Mouse (Mus musculus): Measurements from ENCODE around the gene Xrn1.
"Not testable (repeated sequence)": the region's sequence is repeated elsewhere in the genome, so short reads cannot be mapped to it uniquely, and the experiment has no call there.

The Xrn1 gene

DNA sequence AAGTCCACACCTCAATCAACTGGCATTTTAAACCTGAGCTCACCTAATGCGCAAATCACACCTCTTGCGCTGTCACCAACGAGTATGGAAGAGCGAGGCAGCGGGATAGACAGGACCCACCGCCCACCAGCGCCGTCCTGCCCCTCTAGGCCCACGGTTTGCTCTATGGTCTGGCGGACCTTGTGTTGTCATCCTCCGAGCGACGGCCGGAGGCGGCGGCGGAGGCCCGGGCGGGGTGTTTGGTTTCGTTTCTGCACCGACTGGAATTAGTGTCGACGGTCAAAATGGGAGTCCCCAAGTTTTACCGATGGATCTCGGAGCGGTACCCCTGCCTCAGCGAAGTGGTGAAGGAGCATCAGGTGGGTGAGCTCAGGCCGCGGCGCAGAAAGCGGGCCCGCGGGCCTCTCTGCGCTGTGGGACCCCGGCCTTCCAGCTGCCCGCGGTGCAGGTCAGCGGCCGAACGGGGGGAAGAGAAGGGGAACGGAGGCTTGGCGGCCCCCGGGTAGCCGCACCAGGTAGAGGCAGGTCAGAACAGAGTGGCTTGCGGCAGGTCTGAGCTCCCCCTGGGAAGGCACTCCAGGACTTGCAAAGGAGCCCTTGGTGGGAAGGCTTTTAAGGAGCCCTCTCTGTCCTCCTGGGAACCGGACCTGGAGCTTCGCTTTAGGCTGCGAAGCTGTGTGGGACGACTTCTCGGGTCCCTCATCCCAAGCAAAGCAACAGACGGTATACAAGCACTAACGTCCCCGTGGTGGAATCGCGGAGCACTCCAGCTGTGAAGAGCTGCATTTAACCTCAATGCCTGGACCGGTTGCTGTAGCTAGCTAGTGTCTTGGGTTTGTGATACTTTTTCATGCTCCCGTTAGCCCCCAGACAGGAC is at the start of gene Xrn1:
TSS of gene Xrn1 (plus strand) at position 176 of the 877 bp plus-strand sequence.
- Histone ChIP-seq H3K36me3 (ENCODE audit: control insufficient read depth, insufficient read depth, low read length, poor library complexity, severe bottlenecking) (no peaks in the 10 kb centered on the region), H3K27me3 (ENCODE audit: control insufficient read depth, insufficient read depth, low read length, poor library complexity, severe bottlenecking) (no peaks in the 10 kb centered on the region)
- DNase-seq (ENCODE audit: low read depth, low spot score): peak; percentile 97

DNA sequence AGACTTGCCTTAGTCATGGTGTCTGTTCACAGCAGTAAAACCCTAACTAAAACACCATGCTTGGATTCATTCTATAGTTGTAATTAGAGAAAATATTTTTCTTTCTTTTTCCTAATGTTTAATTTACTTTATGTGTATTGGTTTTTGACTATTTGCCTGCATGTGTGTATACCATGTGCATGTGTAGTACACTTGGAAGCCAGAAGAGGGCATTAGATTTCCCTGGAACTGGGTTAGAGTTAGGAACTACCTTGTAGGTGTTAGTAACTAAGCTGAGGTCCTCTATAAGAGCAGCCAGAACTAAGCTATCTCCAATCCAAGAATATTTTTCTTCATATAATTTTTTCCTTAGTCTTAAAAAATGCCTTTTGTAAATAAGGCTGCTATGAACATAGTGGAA is 21.7 kb upstream of the Xrn1 start:
- no peak for DNase-seq (ENCODE audit: low read depth, low spot score)
- H3K36me3 ChIP-seq (ENCODE audit: control insufficient read depth, insufficient read depth, low read length, poor library complexity, severe bottlenecking): peaks cover 4% of the 10 kb centered on the region; the same call in 1 of the 2 replicates
- H3K27me3 ChIP-seq (ENCODE audit: control insufficient read depth, insufficient read depth, low read length, poor library complexity, severe bottlenecking): no peaks in the 10 kb centered on the region

DNA sequence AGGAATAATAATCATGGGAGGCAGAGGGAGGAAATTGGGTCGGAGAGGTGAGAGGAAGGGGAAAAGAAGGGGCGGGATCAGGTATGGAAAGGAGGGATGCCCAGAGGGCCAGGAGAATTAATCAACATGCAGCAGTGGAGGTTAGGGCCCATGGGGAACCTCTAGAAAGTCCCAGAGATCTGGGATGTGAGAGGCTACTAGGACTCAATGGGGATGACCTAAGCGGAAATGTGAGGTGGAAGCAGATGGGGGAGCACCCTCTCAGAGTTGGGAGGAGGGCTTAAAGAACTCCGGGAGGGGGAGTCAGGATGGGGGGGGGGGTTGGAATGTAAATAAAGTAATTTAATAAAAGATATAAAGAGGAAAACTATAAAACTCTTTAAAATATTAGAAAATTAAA is 902 bp upstream of the Xrn1 start:
- H3K27me3 ChIP-seq (ENCODE audit: control insufficient read depth, insufficient read depth, low read length, poor library complexity, severe bottlenecking): no peaks in the 10 kb centered on the region
- no peaks in the 10 kb centered on the region for H3K36me3 ChIP-seq (ENCODE audit: control insufficient read depth, insufficient read depth, low read length, poor library complexity, severe bottlenecking)
- no peak for DNase-seq (ENCODE audit: low read depth, low spot score)

DNA sequence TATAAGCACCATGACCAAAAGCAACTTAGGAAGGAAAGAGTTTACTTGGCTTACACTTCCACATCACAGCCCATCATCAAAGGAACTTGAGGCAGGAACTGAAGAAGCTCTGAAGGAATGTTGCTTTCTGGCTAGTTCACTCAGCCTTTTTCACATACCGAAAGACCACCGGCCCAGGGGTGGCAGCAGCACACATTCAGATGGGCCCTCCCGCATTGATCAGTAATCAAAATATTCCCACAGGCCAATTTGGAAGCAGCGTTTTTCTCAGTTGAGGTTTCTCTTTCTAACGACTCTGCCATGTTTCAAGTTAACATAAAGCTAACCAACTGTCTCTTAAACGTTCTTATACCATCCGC is 355 bp upstream of the Xrn1 start:
- Histone ChIP-seq H3K27me3 (ENCODE audit: control insufficient read depth, insufficient read depth, low read length, poor library complexity, severe bottlenecking) (no peaks in the 10 kb centered on the region), H3K36me3 (ENCODE audit: control insufficient read depth, insufficient read depth, low read length, poor library complexity, severe bottlenecking) (no peaks in the 10 kb centered on the region)
- no peak for DNase-seq (ENCODE audit: low read depth, low spot score)

DNA sequence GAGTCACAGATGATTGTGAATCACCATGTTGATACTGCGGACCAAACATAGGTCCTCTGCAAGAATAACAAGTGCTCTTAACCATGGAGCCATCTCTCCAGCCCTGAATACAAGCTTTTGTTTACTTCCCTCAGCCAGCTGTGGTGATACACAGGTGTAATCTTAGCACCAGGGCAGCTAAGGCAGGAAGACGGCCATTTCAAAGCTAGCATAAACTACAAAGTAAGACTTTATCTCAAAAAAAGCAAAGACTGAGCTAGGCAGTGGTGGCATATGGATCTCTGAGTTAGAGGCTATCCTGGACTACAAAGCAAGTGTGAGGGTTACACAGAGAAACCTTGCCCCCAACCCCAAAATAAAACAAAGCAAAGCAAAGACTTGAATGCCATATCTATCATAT is 3.1 kb downstream of the Xrn1 start:
- no peak for DNase-seq (ENCODE audit: low read depth, low spot score)
- no peaks in the 10 kb centered on the region for H3K36me3 ChIP-seq (ENCODE audit: control insufficient read depth, insufficient read depth, low read length, poor library complexity, severe bottlenecking)
- H3K27me3 ChIP-seq (ENCODE audit: control insufficient read depth, insufficient read depth, low read length, poor library complexity, severe bottlenecking): no peaks in the 10 kb centered on the region

DNA sequence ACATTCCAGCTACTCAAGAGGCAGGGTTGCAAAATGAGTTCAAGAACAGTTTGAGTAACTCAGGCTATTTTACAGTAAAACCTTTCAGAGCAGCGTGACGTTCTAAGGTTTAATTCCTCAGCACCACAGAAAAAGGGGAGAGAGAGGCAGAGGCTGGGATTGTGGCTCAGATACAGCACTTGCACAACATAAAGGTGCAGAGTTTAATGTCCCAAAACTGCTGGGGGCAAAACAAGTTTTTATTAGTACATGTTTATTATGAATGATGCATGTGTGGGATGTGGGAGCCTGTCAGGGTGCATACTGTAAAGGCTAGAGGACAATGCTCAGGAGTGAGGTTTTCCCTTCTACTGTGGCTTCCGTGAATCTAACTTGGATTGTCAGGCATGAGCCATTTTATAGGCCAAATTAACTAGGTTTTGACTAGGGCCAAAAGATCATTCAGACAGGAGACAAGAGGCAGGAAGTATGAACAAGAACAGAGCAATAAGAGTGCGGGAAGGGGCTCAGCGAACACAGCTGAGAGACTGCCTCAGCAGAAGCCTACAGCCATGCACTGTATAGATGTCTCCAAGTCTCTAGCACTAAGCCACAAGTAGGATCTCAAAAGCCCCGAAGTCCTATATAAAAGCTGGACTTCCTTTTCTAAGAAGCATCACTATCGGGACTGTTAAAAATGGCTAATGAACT is 3.6 kb downstream of the Xrn1 start:
- Histone ChIP-seq H3K36me3 (ENCODE audit: control insufficient read depth, insufficient read depth, low read length, poor library complexity, severe bottlenecking) (no peaks in the 10 kb centered on the region), H3K27me3 (ENCODE audit: control insufficient read depth, insufficient read depth, low read length, poor library complexity, severe bottlenecking) (no peaks in the 10 kb centered on the region)
- DNase-seq (ENCODE audit: low read depth, low spot score): no peak

DNA sequence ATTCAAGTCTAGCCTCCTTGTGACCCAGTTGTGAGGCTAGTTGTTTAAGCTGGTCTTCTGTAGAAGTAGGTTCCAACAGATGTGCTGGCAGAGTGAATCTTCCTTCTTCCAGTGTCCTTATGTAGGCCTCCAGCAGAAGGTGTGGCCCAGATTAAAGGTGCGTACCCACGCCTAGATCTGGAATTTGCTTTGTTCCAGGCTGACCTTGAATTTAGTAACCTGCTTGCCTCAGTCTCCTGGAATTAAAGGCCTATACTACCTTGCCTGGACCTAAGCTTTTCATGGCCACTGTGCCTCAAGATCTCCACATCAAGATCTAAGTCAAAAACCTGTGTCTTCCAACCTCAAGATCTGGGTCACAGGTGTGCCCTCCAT is 4.2 kb downstream of the Xrn1 start:
- not testable (repeated sequence) for H3K27me3 ChIP-seq (ENCODE audit: control insufficient read depth, insufficient read depth, low read length, poor library complexity, severe bottlenecking); DNase-seq (ENCODE audit: low read depth, low spot score)

DNA sequence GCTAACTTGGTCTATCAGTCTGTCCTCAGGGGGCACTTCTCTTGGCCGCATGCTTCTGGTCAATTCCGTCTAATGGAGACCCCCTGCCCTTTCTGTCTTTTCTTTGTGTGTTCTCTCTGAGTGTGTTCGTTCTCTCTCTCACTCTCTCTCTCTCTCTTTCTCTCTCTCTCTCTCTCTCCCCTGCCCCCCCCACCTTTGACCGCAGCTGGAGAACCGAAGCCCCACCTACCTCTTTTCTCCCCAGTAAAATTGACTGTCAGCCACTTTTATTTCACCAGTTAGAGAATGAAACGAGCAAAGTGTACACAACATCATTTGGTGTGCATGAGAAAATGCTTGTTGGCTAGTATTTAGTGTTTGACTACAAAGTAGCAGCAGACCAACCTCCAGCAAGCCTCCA is 4.7 kb downstream of the Xrn1 start:
- DNase-seq (ENCODE audit: low read depth, low spot score): no peak
- H3K36me3 ChIP-seq (ENCODE audit: control insufficient read depth, insufficient read depth, low read length, poor library complexity, severe bottlenecking): 0 out of 2 replicates have a peak, but pooled peaks cover 1% of the 10 kb centered on the region
- H3K27me3 ChIP-seq (ENCODE audit: control insufficient read depth, insufficient read depth, low read length, poor library complexity, severe bottlenecking): no peaks in the 10 kb centered on the region

More for the DNA sequence above, 4.2 kb downstream of the Xrn1 start:
- H3K36me3 ChIP-seq (ENCODE audit: control insufficient read depth, insufficient read depth, low read length, poor library complexity, severe bottlenecking): not testable (repeated sequence)

DNA sequence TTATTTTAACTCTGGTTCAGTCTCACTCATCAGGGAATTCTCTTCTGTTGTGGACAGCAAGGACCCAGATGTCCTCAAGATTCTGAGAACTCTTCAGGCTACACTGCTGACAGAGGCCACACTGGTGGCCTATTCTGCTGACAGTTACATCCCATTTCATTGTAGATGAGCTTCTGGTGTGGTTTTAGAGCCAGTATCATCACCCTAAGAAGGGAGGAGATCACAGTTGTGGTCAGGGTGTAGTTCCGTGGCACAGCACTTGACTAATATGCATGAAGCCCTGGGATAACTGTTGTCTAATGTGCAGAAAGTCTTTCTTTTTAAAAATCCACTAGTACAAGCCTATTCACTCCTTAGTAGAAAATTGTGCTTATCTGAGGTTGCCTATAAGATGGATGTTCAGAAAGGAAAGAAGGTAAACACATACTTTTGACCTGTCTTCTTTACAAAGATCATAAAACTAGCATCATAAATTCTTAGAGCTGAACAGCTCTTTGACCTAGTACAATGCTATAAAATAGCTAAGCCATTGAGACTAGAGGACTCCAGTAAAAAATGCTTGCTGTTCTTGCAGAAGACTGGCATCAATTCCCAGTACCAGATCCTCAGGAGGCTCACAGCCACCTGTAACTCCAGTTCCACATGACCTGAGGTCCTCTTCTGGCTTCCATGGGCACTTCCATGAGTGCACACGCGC is 5.3 kb downstream of the Xrn1 start:
- H3K27me3 ChIP-seq (ENCODE audit: control insufficient read depth, insufficient read depth, low read length, poor library complexity, severe bottlenecking): no peaks in the 10 kb centered on the region
- H3K36me3 ChIP-seq (ENCODE audit: control insufficient read depth, insufficient read depth, low read length, poor library complexity, severe bottlenecking): 0 out of 2 replicates have a peak, but pooled peaks cover 1% of the 10 kb centered on the region
- no peak for DNase-seq (ENCODE audit: low read depth, low spot score)

DNA sequence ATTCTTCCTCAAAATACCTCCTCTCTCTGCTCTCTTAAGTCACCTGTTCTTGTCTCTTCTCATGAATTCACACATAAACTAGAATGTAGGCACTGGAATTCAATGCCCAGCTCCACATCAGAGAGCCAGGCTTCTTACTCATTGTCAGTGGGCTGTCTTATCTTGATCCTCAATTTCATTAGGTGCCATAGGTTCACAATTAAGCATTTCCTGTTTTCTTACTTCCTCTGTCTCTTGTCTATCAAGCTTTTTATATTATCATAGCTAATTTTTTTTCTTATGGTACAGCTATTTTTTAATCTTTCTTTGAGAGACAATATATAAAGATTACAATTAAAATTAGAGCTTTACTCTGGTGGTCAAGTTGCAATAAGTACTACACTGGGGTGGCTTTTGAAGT is 6.5 kb downstream of the Xrn1 start:
- Histone ChIP-seq H3K36me3 (ENCODE audit: control insufficient read depth, insufficient read depth, low read length, poor library complexity, severe bottlenecking) (0 out of 2 replicates have a peak, but pooled peaks cover 1% of the 10 kb centered on the region), H3K27me3 (ENCODE audit: control insufficient read depth, insufficient read depth, low read length, poor library complexity, severe bottlenecking) (no peaks in the 10 kb centered on the region)
- no peak for DNase-seq (ENCODE audit: low read depth, low spot score)

DNA sequence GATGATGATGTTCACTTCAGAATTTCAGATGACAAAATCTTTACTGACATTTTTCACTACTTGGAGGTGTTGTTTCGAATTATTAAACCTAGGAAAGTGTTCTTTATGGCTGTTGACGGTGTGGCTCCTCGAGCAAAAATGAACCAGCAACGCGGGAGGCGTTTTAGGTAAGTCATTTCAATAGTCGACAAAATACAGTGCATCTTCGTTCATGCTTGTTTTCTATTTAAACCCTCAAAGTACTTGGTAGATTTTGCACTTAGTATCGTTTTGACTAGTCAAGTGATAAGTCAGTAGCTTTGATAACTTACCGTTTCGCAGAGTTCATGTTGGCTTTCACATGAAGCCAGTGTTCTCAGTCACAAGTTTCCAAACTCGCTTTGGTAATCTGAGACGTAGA is 9.5 kb downstream of the Xrn1 start:
- peaks cover 6% of the 10 kb centered on the region; the same call in 1 of the 2 replicates for H3K36me3 ChIP-seq (ENCODE audit: control insufficient read depth, insufficient read depth, low read length, poor library complexity, severe bottlenecking)
- H3K27me3 ChIP-seq (ENCODE audit: control insufficient read depth, insufficient read depth, low read length, poor library complexity, severe bottlenecking): no peaks in the 10 kb centered on the region
- DNase-seq (ENCODE audit: low read depth, low spot score): no peak

DNA sequence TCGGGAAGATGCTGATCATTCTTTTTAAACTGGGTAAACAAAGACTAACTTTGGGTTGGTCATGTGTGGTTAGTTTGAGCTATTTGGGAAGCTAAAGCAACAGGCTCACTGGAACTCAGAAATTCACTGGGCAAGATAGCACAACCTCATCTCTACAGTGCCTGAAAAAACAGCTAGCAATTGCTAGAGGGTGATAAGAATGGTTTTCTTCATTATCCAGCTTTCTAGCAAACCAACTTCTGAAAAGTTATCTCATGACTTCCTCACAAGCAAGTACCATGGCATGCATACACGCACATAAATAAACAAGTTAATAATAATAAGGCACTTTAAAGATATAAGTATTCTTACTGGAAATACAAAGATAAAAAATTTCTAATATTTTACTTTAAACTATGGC is 23.7 kb downstream of the Xrn1 start:
- H3K27me3 ChIP-seq (ENCODE audit: control insufficient read depth, insufficient read depth, low read length, poor library complexity, severe bottlenecking): no peaks in the 10 kb centered on the region
- H3K36me3 ChIP-seq (ENCODE audit: control insufficient read depth, insufficient read depth, low read length, poor library complexity, severe bottlenecking): peaks cover 15% of the 10 kb centered on the region; the same call in 1 of the 2 replicates
- no peak for DNase-seq (ENCODE audit: low read depth, low spot score)

DNA sequence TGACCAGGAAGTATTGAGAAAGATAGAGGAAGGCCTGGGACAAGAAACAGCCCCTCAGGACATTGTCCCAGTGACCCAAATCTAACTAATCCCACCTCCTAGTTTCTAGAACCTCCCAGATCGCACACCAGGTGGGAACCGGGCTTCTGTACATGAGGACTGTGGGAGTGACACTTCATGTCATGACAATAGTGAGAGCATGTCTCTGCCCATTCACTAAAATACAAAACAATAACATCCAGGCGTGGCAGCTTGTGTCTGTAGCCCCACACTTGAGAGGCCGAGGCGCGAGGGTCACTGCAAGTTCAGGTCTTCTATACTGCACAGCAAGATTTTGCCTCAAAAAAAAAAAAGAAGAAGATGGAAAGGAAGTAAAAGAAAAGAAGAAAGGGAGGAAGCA is 25.3 kb downstream of the Xrn1 start:
- no peak for DNase-seq (ENCODE audit: low read depth, low spot score)
- Histone ChIP-seq H3K27me3 (ENCODE audit: control insufficient read depth, insufficient read depth, low read length, poor library complexity, severe bottlenecking) (no peaks in the 10 kb centered on the region), H3K36me3 (ENCODE audit: control insufficient read depth, insufficient read depth, low read length, poor library complexity, severe bottlenecking) (peaks cover 13% of the 10 kb centered on the region; the same call in 1 of the 2 replicates)

DNA sequence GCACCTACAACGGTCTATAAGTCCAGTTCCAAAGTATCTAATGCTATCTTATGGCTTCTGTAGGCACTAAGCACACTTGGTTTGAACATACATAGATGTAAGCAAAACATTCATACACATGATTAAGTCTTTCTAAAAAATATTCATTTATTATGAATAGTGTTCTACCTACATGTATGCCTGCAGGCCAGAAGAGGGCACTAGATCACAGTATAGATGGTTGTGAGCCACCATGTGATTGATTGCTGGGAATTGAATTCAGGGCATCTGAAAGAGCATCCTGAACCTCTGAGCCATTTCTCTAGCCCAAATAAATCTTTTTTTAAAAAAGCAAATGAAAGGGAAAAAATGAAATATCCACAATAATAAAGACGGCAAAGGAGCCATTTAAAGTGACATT is 37.7 kb downstream of the Xrn1 start:
- DNase-seq (ENCODE audit: low read depth, low spot score): peak; percentile 47
- no peaks in the 10 kb centered on the region for H3K27me3 ChIP-seq (ENCODE audit: control insufficient read depth, insufficient read depth, low read length, poor library complexity, severe bottlenecking)
- H3K36me3 ChIP-seq (ENCODE audit: control insufficient read depth, insufficient read depth, low read length, poor library complexity, severe bottlenecking): peaks cover 9% of the 10 kb centered on the region; the same call in 1 of the 2 replicates

DNA sequence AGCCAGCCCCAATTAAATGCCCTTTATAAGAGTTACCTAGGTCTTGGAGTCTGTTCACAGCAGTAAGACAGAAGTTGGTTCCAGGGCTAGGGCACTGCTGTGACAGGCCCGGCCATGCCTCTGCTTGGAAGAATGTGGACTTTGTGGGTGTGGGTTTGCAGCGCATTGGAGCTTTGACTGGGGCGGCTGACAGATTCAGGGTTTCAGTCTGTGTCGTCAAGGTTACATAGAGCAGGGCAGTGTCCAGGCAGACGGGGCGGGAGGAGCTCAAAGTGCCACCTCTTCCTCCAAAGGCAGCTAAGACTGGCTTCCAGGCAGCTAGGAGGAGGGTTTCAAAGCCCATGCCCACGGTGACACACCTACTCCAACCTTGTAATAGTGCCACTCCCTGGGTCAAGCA is 49.9 kb downstream of the Xrn1 start:
- Histone ChIP-seq H3K27me3 (ENCODE audit: control insufficient read depth, insufficient read depth, low read length, poor library complexity, severe bottlenecking) (no peaks in the 10 kb centered on the region), H3K36me3 (ENCODE audit: control insufficient read depth, insufficient read depth, low read length, poor library complexity, severe bottlenecking) (peaks cover 23% of the 10 kb centered on the region)
- no peak for DNase-seq (ENCODE audit: low read depth, low spot score)
